Mouse (Mus musculus) heart, embryonic 13.5 days (tissue): ENCODE measurements around the gene Tle2. TPM values are rescaled to one million over a fixed set of nuclear protein-coding genes. Genes with fewer than 3 reads are reported as not detected.

ENCODE experiments used
- ATAC-seq: fragments of 200-750 bp; cut with Nextera tagmentation; 2 replicates; pipeline ENCODE4 v1.8.0; 2017; ENCODE audit warnings: moderate TSS enrichment; ENCODE audit not compliant: insufficient number of reproducible peaks, low FRiP score, low TSS enrichment; ENCODE audit errors: extremely low read depth
- H3K27ac ChIP-seq: fragments of 300-500 bp; sonication (generic); replicated peaks from 2 replicates; pipeline ENCODE4 v1.5.1; 2015; ENCODE audit warnings: moderate library complexity, mild to moderate bottlenecking, inconsistent platforms
- H3K27me3 ChIP-seq: fragments of 300-500 bp; sonication (generic); replicated peaks from 2 replicates; pipeline ENCODE4 v1.6.1; 2015; ENCODE audit warnings: mild to moderate bottlenecking, inconsistent platforms
- H3K36me3 ChIP-seq: fragments of 300-500 bp; sonication (generic); 2 replicates; pipeline ENCODE4 v1.6.1; 2015; ENCODE audit warnings: mild to moderate bottlenecking, inconsistent platforms
- H3K4me1 ChIP-seq: fragments of 300-500 bp; sonication (generic); 2 replicates; pipeline ENCODE4 v1.6.1; 2015; ENCODE audit warnings: inconsistent platforms
- H3K4me2 ChIP-seq: fragments of 300-500 bp; sonication (generic); 2 replicates; pipeline ENCODE4 v1.6.1; 2015; ENCODE audit warnings: inconsistent platforms, mild to moderate bottlenecking, moderate library complexity
- H3K4me3 ChIP-seq: fragments of 300-500 bp; sonication (generic); 2 replicates; pipeline ENCODE4 v1.5.1; 2015; ENCODE audit warnings: moderate library complexity, mild to moderate bottlenecking, inconsistent platforms
- H3K9ac ChIP-seq: fragments of 300-500 bp; sonication (generic); 2 replicates; pipeline ENCODE4 v1.6.1; 2015; ENCODE audit warnings: inconsistent platforms, mild to moderate bottlenecking, moderate library complexity
- H3K9me3 ChIP-seq: fragments of 300-500 bp; sonication (generic); 2 replicates; pipeline ENCODE4 v1.6.1; 2016; ENCODE audit warnings: inconsistent platforms
- WGBS: fragments of 180-500 bp; shearing (Covaris S2); methylation state at CpG from one replicate; pipeline ENCODE4 v1.1.7; 2015; ENCODE audit warnings: mixed read lengths; 5-methylcytosine and 5-hydroxymethylcytosine counted together
- polyA plus RNA-seq: library from polyadenylated mRNA; unstranded; fragments of >200 nt; fragmentation: Nextera tagmentation; extraction: Ambion mirVana; gene quantifications from 2 replicates; pipeline ENCODE4 v1.2.1, GENCODE M21; 2015

Tle2 gene
- polyA plus RNA-seq, 1 experiment from 2014 or later = 23.4 TPM

GRCm38 (mm10) chr10:81556282-81556681 is 18.1 kb upstream of the Tle2 start:
- Histone ChIP-seq H3K36me3 (peaks cover 3% of the 10 kb centered on the region), H3K9ac (no peak overlapping the region), H3K4me3 (no peak overlapping the region), H3K4me2 (no peak overlapping the region), H3K9me3 (no peaks in the 10 kb centered on the region), H3K27me3 (no peaks in the 10 kb centered on the region), H3K27ac (no peak overlapping the region), H3K4me1 (peaks cover 19% of the 10 kb centered on the region)
- WGBS = 68% methylated on average over 3 of the region's 3 CpGs
- no peak for ATAC-seq

- no peak for ATAC-seq
- Histone ChIP-seq H3K4me3 (no peak overlapping the region), H3K9me3 (no peaks in the 10 kb centered on the region), H3K27ac (no peak overlapping the region), H3K9ac (no peak overlapping the region), H3K36me3 (peaks cover 15% of the 10 kb centered on the region), H3K27me3 (no peaks in the 10 kb centered on the region), H3K4me1 (peaks cover 25% of the 10 kb centered on the region), H3K4me2 (no peak overlapping the region)
- 27% methylated on average over 1 of the region's 1 CpGs for WGBS
Measured at GRCm38 (mm10) chr10:81557491-81557890, 16.9 kb upstream of the Tle2 start.

- peak within 1 kb of the TSS; percentile 93 for H3K4me2 ChIP-seq
- no peaks in the 10 kb centered on the region for H3K9me3 ChIP-seq
- H3K9ac ChIP-seq = peak within 1 kb of the TSS; percentile 100
- peak within 1 kb of the TSS; percentile 97 for H3K4me3 ChIP-seq
- peaks cover 30% of the 10 kb centered on the region for H3K36me3 ChIP-seq
- H3K27ac ChIP-seq = peak within 1 kb of the TSS; percentile 97
- WGBS = under 1% methylated on average over 33 of the region's 53 CpGs
- peaks cover 42% of the 10 kb centered on the region for H3K4me1 ChIP-seq
- ATAC-seq = peak; percentile 61
- no peaks in the 10 kb centered on the region for H3K27me3 ChIP-seq
Measured at GRCm38 (mm10) chr10:81559163-81559626, 15.2 kb upstream of the Tle2 start, which contains the start of gene Aes. TSS of gene Aes (plus strand) at chr10:81559488.

DNA sequence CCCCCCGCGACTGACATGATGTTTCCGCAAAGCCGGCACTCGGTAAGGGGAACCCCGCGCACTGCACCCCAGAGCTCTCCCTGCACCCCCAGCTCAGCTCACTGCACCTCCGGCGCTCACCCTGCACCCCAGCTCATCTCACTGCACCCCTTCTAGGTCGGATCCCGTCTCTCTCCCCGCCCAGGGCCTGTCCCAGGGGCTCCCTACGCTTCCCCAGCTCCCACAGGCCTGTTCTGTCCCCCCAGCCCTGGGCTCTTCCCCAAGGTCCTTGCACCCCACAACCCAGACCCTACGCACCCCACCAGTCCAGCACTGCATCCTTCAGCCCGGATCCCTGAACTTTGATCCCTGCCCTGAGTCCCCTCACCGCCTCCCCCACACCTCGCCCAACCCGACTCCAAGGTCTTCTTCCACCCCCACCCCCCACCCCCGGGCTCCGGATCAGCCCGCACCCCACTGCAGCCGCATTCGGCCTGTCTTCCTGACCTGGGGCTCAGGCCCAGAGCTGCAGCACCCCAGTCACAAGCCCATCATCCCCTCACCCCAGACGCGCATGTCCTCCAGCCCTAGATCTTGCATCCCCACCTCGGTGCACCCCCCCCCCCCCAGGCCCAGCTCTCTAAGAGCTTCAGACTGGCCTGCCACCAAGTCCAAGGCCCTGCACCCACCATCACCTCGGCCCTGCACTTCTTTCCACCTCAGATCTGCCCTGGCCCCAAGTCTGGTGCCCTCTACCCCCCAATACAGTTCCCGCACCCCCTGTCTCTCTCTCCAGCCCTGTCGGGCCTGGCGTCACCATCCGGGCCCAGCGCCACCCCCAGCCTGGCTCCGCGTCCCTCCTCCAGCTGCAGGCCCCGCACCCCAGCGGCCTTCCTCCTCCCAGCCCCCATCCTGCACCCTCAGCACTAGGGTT is 14.5 kb upstream of the Tle2 start:
- Histone ChIP-seq H3K4me2 (peak overlapping the region; percentile 93), H3K27me3 (no peaks in the 10 kb centered on the region), H3K4me1 (peaks cover 48% of the 10 kb centered on the region), H3K9me3 (no peaks in the 10 kb centered on the region), H3K4me3 (peak overlapping the region; percentile 97), H3K36me3 (peaks cover 37% of the 10 kb centered on the region), H3K27ac (peak overlapping the region; percentile 97), H3K9ac (peak overlapping the region; percentile 100)
- 1% methylated on average over 35 of the region's 36 CpGs for WGBS
- 0 out of 2 replicates have a peak, but pooled peaks have one; percentile 5 for ATAC-seq

DNA sequence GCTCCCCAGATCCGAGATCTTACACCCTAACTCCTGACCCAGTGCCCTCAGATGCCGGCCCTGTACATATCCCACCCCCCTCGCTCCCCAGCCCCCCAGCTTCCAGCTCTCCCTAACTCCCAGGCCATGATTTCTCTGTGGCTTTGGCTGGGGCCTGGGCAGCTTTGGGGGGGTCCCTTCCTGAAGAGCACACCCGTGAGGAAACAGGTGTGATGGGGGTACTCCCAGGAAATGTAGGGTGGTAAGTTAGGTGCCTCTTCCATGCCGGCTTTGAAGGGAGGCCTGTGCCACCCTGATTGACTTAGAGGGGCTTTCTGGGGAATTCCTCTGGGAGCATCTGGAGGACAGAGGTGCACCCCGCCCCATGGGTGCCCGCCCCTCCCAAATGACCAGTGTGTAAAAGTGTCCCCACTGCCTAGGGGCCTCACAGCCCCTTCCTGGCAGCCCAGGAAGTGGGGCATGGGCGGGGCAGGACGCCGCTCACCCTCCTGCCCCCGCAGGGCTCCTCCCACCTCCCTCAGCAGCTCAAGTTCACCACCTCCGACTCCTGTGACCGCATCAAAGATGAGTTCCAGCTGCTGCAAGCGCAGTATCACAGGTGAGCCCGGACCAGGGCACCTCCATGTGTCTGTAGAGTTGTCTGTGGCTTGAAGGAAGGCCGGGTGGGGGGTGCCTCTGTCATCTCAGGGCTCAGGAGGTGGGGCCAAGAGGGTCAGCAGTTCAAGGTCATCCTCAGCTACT is 13.5 kb upstream of the Tle2 start:
- H3K9me3 ChIP-seq = no peaks in the 10 kb centered on the region
- ATAC-seq = no peak
- WGBS = 8% methylated on average over 16 of the region's 16 CpGs
- peak overlapping the region; percentile 97 for H3K4me3 ChIP-seq
- peaks cover 47% of the 10 kb centered on the region for H3K36me3 ChIP-seq
- peak overlapping the region; percentile 93 for H3K4me2 ChIP-seq
- H3K27me3 ChIP-seq = no peaks in the 10 kb centered on the region
- H3K9ac ChIP-seq = peak overlapping the region; percentile 100
- peaks cover 54% of the 10 kb centered on the region for H3K4me1 ChIP-seq
- H3K27ac ChIP-seq = peak overlapping the region; percentile 97

DNA sequence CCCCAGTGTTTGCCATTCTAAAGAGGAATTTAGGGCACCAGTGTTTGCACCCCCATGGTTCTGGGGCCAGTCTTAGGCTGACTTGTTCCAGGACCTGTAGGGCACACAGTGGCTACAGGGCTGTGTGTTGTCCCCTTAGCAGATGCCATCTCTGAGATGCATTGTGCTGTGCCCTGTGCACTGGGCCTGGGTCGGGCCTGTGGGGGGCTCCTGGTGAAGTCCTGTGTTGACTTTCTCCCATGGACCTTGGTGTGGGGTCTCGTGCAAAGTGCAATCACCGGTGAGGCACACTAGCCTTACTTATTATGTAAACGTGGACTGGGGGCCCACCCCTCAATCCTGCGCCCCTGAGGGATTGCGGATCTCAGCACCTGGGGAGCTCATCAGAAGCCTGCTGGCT is 11.9 kb upstream of the Tle2 start:
- H3K4me2 ChIP-seq = peak overlapping the region; percentile 22; the same call in 1 of the 2 replicates
- ATAC-seq = no peak
- H3K4me3 ChIP-seq = peak overlapping the region; percentile 4; the same call in 1 of the 2 replicates
- no peaks in the 10 kb centered on the region for H3K27me3 ChIP-seq
- H3K4me1 ChIP-seq = peaks cover 54% of the 10 kb centered on the region
- H3K27ac ChIP-seq = no peak overlapping the region
- H3K9ac ChIP-seq = peak overlapping the region; percentile 78
- peaks cover 61% of the 10 kb centered on the region for H3K36me3 ChIP-seq
- 77% methylated on average over 6 of the region's 6 CpGs for WGBS
- H3K9me3 ChIP-seq = no peaks in the 10 kb centered on the region

GRCm38 (mm10) chr10:81563481-81563880 is 10.9 kb upstream of the Tle2 start:
- peaks cover 65% of the 10 kb centered on the region for H3K4me1 ChIP-seq
- peak overlapping the region; percentile 63 for H3K4me2 ChIP-seq
- no peaks in the 10 kb centered on the region for H3K9me3 ChIP-seq
- ATAC-seq = no peak
- peak overlapping the region; percentile 78 for H3K9ac ChIP-seq
- H3K36me3 ChIP-seq = peaks cover 61% of the 10 kb centered on the region
- no peaks in the 10 kb centered on the region for H3K27me3 ChIP-seq
- WGBS = 32% methylated on average over 6 of the region's 6 CpGs
- peak overlapping the region; percentile 71 for H3K27ac ChIP-seq
- H3K4me3 ChIP-seq = peak overlapping the region; percentile 47

DNA sequence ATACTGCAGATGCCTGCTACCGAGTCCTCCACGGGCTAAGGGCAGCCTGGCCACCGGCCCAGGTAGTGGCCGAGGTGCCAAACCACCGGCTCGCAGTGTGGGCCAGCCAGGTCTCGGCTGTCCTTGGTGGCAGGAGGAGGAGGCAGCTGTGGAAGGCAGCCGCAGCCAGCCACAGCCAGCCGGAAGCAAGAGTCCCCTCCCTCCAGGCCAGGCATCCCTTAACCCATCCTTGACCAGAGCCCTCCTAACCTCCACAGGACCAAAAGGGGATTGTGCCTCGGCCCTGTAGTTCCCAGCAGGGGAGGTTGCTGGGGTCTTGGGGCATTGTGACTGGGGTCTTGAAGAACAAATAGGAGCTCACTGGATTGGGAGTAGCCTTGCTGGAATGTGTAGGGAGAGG is 10.1 kb upstream of the Tle2 start:
- H3K4me2 ChIP-seq = peak overlapping the region; percentile 63
- peaks cover 61% of the 10 kb centered on the region for H3K36me3 ChIP-seq
- H3K9ac ChIP-seq = peak overlapping the region; percentile 78
- peaks cover 67% of the 10 kb centered on the region for H3K4me1 ChIP-seq
- no peaks in the 10 kb centered on the region for H3K27me3 ChIP-seq
- H3K27ac ChIP-seq = peak overlapping the region; percentile 71
- H3K9me3 ChIP-seq = no peaks in the 10 kb centered on the region
- H3K4me3 ChIP-seq = peak overlapping the region; percentile 47
- ATAC-seq = 0 out of 2 replicates have a peak, but pooled peaks have one; percentile 1
- WGBS = 4% methylated on average over 10 of the region's 10 CpGs

GRCm38 (mm10) chr10:81564734-81565133 is 9.6 kb upstream of the Tle2 start:
- H3K4me3 ChIP-seq = no peak overlapping the region
- H3K36me3 ChIP-seq = peaks cover 61% of the 10 kb centered on the region
- 30% methylated on average over 10 of the region's 10 CpGs for WGBS
- peaks cover 72% of the 10 kb centered on the region for H3K4me1 ChIP-seq
- peak overlapping the region; percentile 78 for H3K9ac ChIP-seq
- no peak for ATAC-seq
- H3K27me3 ChIP-seq = no peaks in the 10 kb centered on the region
- H3K4me2 ChIP-seq = peak overlapping the region; percentile 63; the same call in 1 of the 2 replicates
- no peaks in the 10 kb centered on the region for H3K9me3 ChIP-seq
- peak overlapping the region; percentile 71 for H3K27ac ChIP-seq

- H3K4me2 ChIP-seq = no peak overlapping the region
- H3K36me3 ChIP-seq = peaks cover 61% of the 10 kb centered on the region
- no peak overlapping the region for H3K27ac ChIP-seq
- ATAC-seq = no peak
- H3K9me3 ChIP-seq = no peaks in the 10 kb centered on the region
- H3K4me1 ChIP-seq = peaks cover 80% of the 10 kb centered on the region
- H3K9ac ChIP-seq = no peak overlapping the region
- 43% methylated on average over 20 of the region's 20 CpGs for WGBS
- no peaks in the 10 kb centered on the region for H3K27me3 ChIP-seq
- no peak overlapping the region for H3K4me3 ChIP-seq
Measured at GRCm38 (mm10) chr10:81565257-81566228, 8.8 kb upstream of the Tle2 start.
